Mouse (Mus musculus): ENCODE data around the gene Speg. TPM values are rescaled to one million over a fixed set of nuclear protein-coding genes. Genes with fewer than 3 reads are reported as not detected.

Speg gene
- polyA plus RNA-seq, 1 experiment from 2014 or later, result 44.7 TPM

GRCm38 (mm10) chr1:75340519-75340918 lies 34.6 kb upstream of the Speg start:
- Histone ChIP-seq H3K36me3 (ENCODE audit: insufficient read depth) (no peaks in the 10 kb centered on the region), H3K9me3 (ENCODE audit: low read depth, low read length) (no peaks in the 10 kb centered on the region), H3K4me2 (no peak overlapping the region), H3K9ac (no peak overlapping the region), H3K4me1 (ENCODE audit: insufficient read depth) (peaks cover 44% of the 10 kb centered on the region), H3K27me3 (ENCODE audit: insufficient read depth, low read length) (peaks cover 4% of the 10 kb centered on the region; the same call in 1 of the 2 replicates), H3K4me3 (ENCODE audit: low read depth, low read length) (no peak overlapping the region), H3K27ac (ENCODE audit: low read depth) (no peak overlapping the region)
- no peak for DNase-seq
- TF ChIP-seq CTCF (IDR thresholded peaks at IDR 0.05; ENCODE audit: low read depth), result no peak
- 63% methylated on average over 2 of the region's 2 CpGs for WGBS
- no peak for ATAC-seq (ENCODE audit: insufficient read depth)

DNA sequence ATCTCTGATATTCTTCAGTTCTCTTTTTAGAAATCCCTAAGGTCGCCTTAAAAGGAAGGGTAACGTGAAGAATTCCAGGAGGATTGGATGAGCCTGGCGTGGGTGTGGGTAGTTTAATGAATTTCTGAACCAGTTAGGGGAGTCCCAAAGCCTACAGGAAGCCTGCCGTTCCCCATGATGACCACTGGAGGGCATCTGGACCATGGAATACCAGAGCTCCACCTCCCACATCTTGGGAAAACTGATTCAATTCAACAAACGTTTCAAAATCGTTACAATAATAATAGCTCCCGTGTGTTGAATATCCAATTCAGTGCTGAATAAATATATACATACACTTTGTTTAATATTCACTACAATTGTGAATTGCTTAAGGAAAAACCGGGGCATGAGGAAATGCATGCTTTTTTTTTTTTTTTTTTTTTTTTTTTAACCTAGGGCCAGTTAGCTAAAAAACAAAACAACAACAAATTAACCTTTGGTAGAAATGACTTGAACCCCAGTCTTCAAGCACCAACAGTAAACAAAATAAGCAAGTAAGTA lies 32.2 kb upstream of the Speg start:
- Histone ChIP-seq H3K4me1 (ENCODE audit: insufficient read depth) (peaks cover 37% of the 10 kb centered on the region), H3K27ac (ENCODE audit: low read depth) (no peak overlapping the region), H3K4me2 (no peak overlapping the region), H3K27me3 (ENCODE audit: insufficient read depth, low read length) (peaks cover 4% of the 10 kb centered on the region; the same call in 1 of the 2 replicates), H3K4me3 (ENCODE audit: low read depth, low read length) (no peak overlapping the region), H3K36me3 (ENCODE audit: insufficient read depth) (no peaks in the 10 kb centered on the region), H3K9ac (no peak overlapping the region), H3K9me3 (ENCODE audit: low read depth, low read length) (no peaks in the 10 kb centered on the region)
- 1% methylated on average over 8 of the region's 8 CpGs for WGBS
- TF ChIP-seq CTCF (IDR thresholded peaks at IDR 0.05; ENCODE audit: low read depth), result peak; percentile 92
- DNase-seq, result peak; percentile 93
- no peak for ATAC-seq (ENCODE audit: insufficient read depth)

DNA sequence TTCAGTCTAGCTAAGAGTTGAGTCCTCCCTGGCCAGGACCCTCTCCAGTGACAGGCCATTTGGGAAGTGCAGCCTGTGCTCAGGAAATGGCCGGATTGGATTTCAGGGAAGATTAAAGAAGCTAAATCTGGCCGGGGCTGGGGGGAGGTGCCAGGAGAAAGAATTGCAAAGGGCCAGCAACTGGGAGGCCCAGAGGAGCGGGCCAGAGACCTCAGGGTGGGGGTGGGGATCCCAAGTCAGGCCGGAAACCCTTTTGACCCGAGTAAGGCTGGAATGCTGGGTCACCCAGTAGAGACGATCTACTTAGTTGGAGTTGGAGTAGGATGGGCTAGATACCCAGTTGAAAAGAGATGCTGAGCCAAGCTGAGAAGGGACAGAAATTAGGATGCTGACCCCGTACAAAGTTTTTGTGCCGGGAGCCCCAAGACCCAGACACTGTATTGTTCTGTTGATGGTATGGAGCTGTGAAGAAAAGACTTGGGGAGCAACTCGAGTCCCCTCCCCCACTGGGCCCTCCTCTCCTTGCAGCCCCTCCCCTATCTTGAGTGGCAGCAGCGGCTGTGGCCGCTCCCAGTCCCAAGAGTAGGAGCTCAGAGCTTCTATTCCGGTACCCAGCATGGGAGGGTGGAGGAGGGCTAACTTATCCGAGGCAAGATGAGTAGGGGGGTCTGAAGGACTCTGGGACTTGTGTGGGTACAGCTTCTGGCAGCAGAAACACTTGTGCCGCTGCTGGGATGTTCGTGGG lies 30.6 kb upstream of the Speg start:
- Histone ChIP-seq H3K27ac (ENCODE audit: low read depth) (peak overlapping the region; percentile 73), H3K4me2 (peak overlapping the region; percentile 28), H3K9ac (no peak overlapping the region; the same call in 1 of the 2 replicates), H3K4me3 (ENCODE audit: low read depth, low read length) (no peak overlapping the region), H3K27me3 (ENCODE audit: insufficient read depth, low read length) (peaks cover 4% of the 10 kb centered on the region; the same call in 1 of the 2 replicates), H3K4me1 (ENCODE audit: insufficient read depth) (peaks cover 26% of the 10 kb centered on the region), H3K9me3 (ENCODE audit: low read depth, low read length) (no peaks in the 10 kb centered on the region), H3K36me3 (ENCODE audit: insufficient read depth) (no peaks in the 10 kb centered on the region)
- DNase-seq, result peak; percentile 68
- TF ChIP-seq CTCF (IDR thresholded peaks at IDR 0.05; ENCODE audit: low read depth), result no peak
- 4% methylated on average over 15 of the region's 15 CpGs for WGBS
- peak; percentile 57 for ATAC-seq (ENCODE audit: insufficient read depth)

GRCm38 (mm10) chr1:75345036-75345935 lies 29.8 kb upstream of the Speg start:
- ATAC-seq (ENCODE audit: insufficient read depth), result peak; percentile 19; the same call in 1 of the 2 replicates
- H3K27ac ChIP-seq (ENCODE audit: low read depth), result peak overlapping the region; percentile 37

GRCm38 (mm10) chr1:75347279-75347678 lies 27.8 kb upstream of the Speg start:
- Histone ChIP-seq H3K36me3 (ENCODE audit: insufficient read depth) (no peaks in the 10 kb centered on the region), H3K9me3 (ENCODE audit: low read depth, low read length) (no peaks in the 10 kb centered on the region), H3K9ac (no peak overlapping the region), H3K4me1 (ENCODE audit: insufficient read depth) (peaks cover 21% of the 10 kb centered on the region), H3K4me2 (no peak overlapping the region), H3K27me3 (ENCODE audit: insufficient read depth, low read length) (no peaks in the 10 kb centered on the region), H3K27ac (ENCODE audit: low read depth) (peak overlapping the region; percentile 32; the same call in 1 of the 2 replicates), H3K4me3 (ENCODE audit: low read depth, low read length) (no peak overlapping the region)
- no peak for ATAC-seq (ENCODE audit: insufficient read depth)
- WGBS, result 53% methylated on average over 5 of the region's 5 CpGs
- peak; percentile 48 for DNase-seq
- no peak for TF ChIP-seq CTCF (IDR thresholded peaks at IDR 0.05; ENCODE audit: low read depth)

More at GRCm38 (mm10) chr1:75345036-75345935, 29.8 kb upstream of the Speg start:
- H3K9me3 ChIP-seq (ENCODE audit: low read depth, low read length), result no peaks in the 10 kb centered on the region
- DNase-seq, result peak; percentile 34
- peaks cover 21% of the 10 kb centered on the region for H3K4me1 ChIP-seq (ENCODE audit: insufficient read depth)
- peaks cover 4% of the 10 kb centered on the region; the same call in 1 of the 2 replicates for H3K27me3 ChIP-seq (ENCODE audit: insufficient read depth, low read length)
- no peak overlapping the region for H3K9ac ChIP-seq
- 43% methylated on average over 20 of the region's 20 CpGs for WGBS
- H3K4me2 ChIP-seq, result peak overlapping the region; percentile 28
- peak; percentile 26 for TF ChIP-seq CTCF (IDR thresholded peaks at IDR 0.05; ENCODE audit: low read depth)
- H3K36me3 ChIP-seq (ENCODE audit: insufficient read depth), result no peaks in the 10 kb centered on the region
- H3K4me3 ChIP-seq (ENCODE audit: low read depth, low read length), result no peak overlapping the region

DNA sequence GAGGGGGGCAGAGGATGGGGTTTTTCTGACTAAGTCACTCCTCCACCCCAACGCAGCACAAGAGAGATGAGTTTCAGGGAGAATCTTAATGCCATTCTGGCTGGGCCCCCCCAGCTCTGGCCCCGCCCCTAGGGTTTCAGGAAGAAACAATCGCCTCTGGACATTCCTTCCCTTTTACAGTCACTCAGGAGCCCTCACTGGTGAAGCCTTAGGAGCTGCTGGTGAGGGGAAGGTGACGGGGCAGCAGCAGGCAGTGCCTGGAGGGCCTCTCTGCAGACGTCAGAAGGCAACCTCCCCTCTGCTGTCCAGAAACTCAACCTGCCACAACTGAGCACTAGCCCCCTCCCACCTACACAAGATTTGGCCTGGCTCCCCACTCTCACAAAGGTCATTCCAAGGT lies 25.8 kb upstream of the Speg start:
- Histone ChIP-seq H3K9ac (no peak overlapping the region), H3K27ac (ENCODE audit: low read depth) (peak overlapping the region; percentile 30; the same call in 1 of the 2 replicates), H3K27me3 (ENCODE audit: insufficient read depth, low read length) (no peaks in the 10 kb centered on the region), H3K9me3 (ENCODE audit: low read depth, low read length) (no peaks in the 10 kb centered on the region), H3K4me2 (no peak overlapping the region), H3K4me3 (ENCODE audit: low read depth, low read length) (no peak overlapping the region), H3K4me1 (ENCODE audit: insufficient read depth) (peaks cover 14% of the 10 kb centered on the region), H3K36me3 (ENCODE audit: insufficient read depth) (no peaks in the 10 kb centered on the region)
- DNase-seq (no peak), ATAC-seq (ENCODE audit: insufficient read depth) (0 out of 2 replicates have a peak, but pooled peaks have one; percentile 26)
- 29% methylated on average over 5 of the region's 5 CpGs for WGBS
- no peak for TF ChIP-seq CTCF (IDR thresholded peaks at IDR 0.05; ENCODE audit: low read depth)

Data from lung, embryonic 14.5 days (tissue).